Mouse (Mus musculus) lung, postnatal 0 days (tissue): ENCODE measurements around the gene Kmt2a. TPM values are rescaled to one million over a fixed set of nuclear protein-coding genes. Genes with fewer than 3 reads are reported as not detected.

ENCODE experiments used
- ATAC-seq: fragments of 200-750 bp; cut with Nextera tagmentation; 2 replicates; pipeline ENCODE4 v1.8.0; 2017; ENCODE audit warnings: moderate library complexity
- DNase-seq: peaks from one replicate; pipeline ENCODE4 v3.0.0-alpha.2; 2016; ENCODE audit warnings: low spot score
- H3K27ac ChIP-seq: fragments of 300-500 bp; sonication (generic); 2 replicates; pipeline ENCODE4 v1.5.1; 2014; ENCODE audit warnings: antibody characterized with exemption, mild to moderate bottlenecking, low read length, mixed read lengths
- H3K27me3 ChIP-seq: fragments of 300-500 bp; sonication (generic); replicated peaks from 2 replicates; pipeline ENCODE4 v1.6.1; 2014; ENCODE audit warnings: low read length, mixed read lengths; ENCODE audit not compliant: insufficient read depth
- H3K36me3 ChIP-seq: fragments of 300-500 bp; sonication (generic); 2 replicates; pipeline ENCODE4 v1.6.1; 2014; ENCODE audit warnings: low read length, mixed read lengths; ENCODE audit not compliant: insufficient read depth
- H3K4me1 ChIP-seq: fragments of 300-500 bp; sonication (generic); 2 replicates; pipeline ENCODE4 v1.6.1; 2014; ENCODE audit warnings: antibody characterized with exemption, low read depth, low read length, mixed read lengths; ENCODE audit not compliant: insufficient read depth
- H3K4me2 ChIP-seq: fragments of 300-500 bp; sonication (generic); replicated peaks from 2 replicates; pipeline ENCODE4 v1.6.1; 2014; ENCODE audit warnings: low read depth, mild to moderate bottlenecking, low read length, moderate library complexity, mixed read lengths
- H3K4me3 ChIP-seq: fragments of 300-500 bp; sonication (generic); 2 replicates; pipeline ENCODE4 v1.5.1; 2014; ENCODE audit warnings: low read depth, low read length
- H3K9ac ChIP-seq: fragments of 300-500 bp; sonication (generic); replicated peaks from 2 replicates; pipeline ENCODE4 v1.6.1; 2014; ENCODE audit warnings: low read depth, mild to moderate bottlenecking
- H3K9me3 ChIP-seq: fragments of 300-500 bp; sonication (generic); 2 replicates; pipeline ENCODE4 v1.6.1; 2016; ENCODE audit warnings: low read length, mixed read lengths
- CTCF ChIP-seq: IDR thresholded peaks from 2 replicates; pipeline ENCODE4 v1.5.1; 2016; ENCODE audit warnings: antibody characterized with exemption, mild to moderate bottlenecking
- EP300 ChIP-seq: IDR thresholded peaks from 2 replicates; pipeline ENCODE4 v1.6.1; 2016; ENCODE audit warnings: antibody characterized with exemption, mild to moderate bottlenecking, control low read depth
- WGBS: fragments of 180-500 bp; shearing (Covaris S2); extraction: QIAGEN DNeasy Blood & Tissue Kit; methylation state at CpG from one replicate; pipeline ENCODE4 v1.1.7; 2014; 5-methylcytosine and 5-hydroxymethylcytosine counted together
- polyA plus RNA-seq: library from polyadenylated mRNA; unstranded; fragments of >200 nt; fragmentation: Nextera tagmentation; extraction: Ambion mirVana; gene quantifications from 2 replicates; pipeline ENCODE4 v1.2.1, GENCODE M21; 2015

Gene Kmt2a
- polyA plus RNA-seq, 1 experiment from 2014 or later: 6.9 TPM

- TF ChIP-seq EP300 (no peak), CTCF (no peak)
- Histone ChIP-seq H3K4me3 (no peak overlapping the region), H3K9ac (no peak overlapping the region), H3K4me1 (no peaks in the 10 kb centered on the region), H3K27ac (no peak overlapping the region), H3K9me3 (no peaks in the 10 kb centered on the region), H3K36me3 (no peaks in the 10 kb centered on the region), H3K27me3 (no peaks in the 10 kb centered on the region), H3K4me2 (no peak overlapping the region)
- 63% methylated on average over 4 of the region's 4 CpGs for WGBS
- DNase-seq (no peak), ATAC-seq (no peak)
Observed at GRCm38 (mm10) chr9:44897024-44897423, 15.9 kb upstream of the Kmt2a start.

- Histone ChIP-seq H3K36me3 (no peaks in the 10 kb centered on the region), H3K4me1 (no peaks in the 10 kb centered on the region), H3K27ac (no peak overlapping the region), H3K9ac (no peak overlapping the region), H3K9me3 (no peaks in the 10 kb centered on the region), H3K4me2 (no peak overlapping the region), H3K27me3 (no peaks in the 10 kb centered on the region), H3K4me3 (no peak overlapping the region)
- DNase-seq (no peak), ATAC-seq (no peak)
- TF ChIP-seq CTCF (no peak), EP300 (no peak)
- WGBS: 50% methylated on average over 3 of the region's 3 CpGs
Observed at GRCm38 (mm10) chr9:44892664-44893063, 11.6 kb upstream of the Kmt2a start.

GRCm38 (mm10) chr9:44891210-44891609 lies 10.1 kb upstream of the Kmt2a start:
- Histone ChIP-seq H3K4me1 (no peaks in the 10 kb centered on the region), H3K9me3 (no peaks in the 10 kb centered on the region), H3K9ac (no peak overlapping the region), H3K27me3 (no peaks in the 10 kb centered on the region), H3K27ac (no peak overlapping the region), H3K4me3 (no peak overlapping the region), H3K36me3 (no peaks in the 10 kb centered on the region), H3K4me2 (no peak overlapping the region)
- ATAC-seq (no peak), DNase-seq (no peak)
- 83% methylated on average over 6 of the region's 6 CpGs for WGBS
- TF ChIP-seq EP300: no peak
- TF ChIP-seq CTCF: no peak

- TF ChIP-seq CTCF: no peak
- no peak for TF ChIP-seq EP300
- Histone ChIP-seq H3K4me1 (no peaks in the 10 kb centered on the region), H3K27ac (no peak overlapping the region), H3K9ac (no peak overlapping the region), H3K4me2 (no peak overlapping the region), H3K9me3 (no peaks in the 10 kb centered on the region), H3K36me3 (no peaks in the 10 kb centered on the region), H3K4me3 (no peak overlapping the region), H3K27me3 (no peaks in the 10 kb centered on the region)
- DNase-seq (no peak), ATAC-seq (no peak)
- WGBS: 17% methylated on average over 2 of the region's 2 CpGs
Observed at GRCm38 (mm10) chr9:44890122-44890521, 9.0 kb upstream of the Kmt2a start.

- no peaks in the 10 kb centered on the region for H3K9me3 ChIP-seq
- no peaks in the 10 kb centered on the region for H3K36me3 ChIP-seq
- no peak overlapping the region for H3K4me2 ChIP-seq
- no peak for DNase-seq
- TF ChIP-seq CTCF (no peak), EP300 (no peak)
- no peak overlapping the region for H3K4me3 ChIP-seq
- no peaks in the 10 kb centered on the region for H3K27me3 ChIP-seq
- H3K4me1 ChIP-seq: no peaks in the 10 kb centered on the region
- no peak for ATAC-seq
- H3K9ac ChIP-seq: no peak overlapping the region
- 82% methylated on average over 7 of the region's 7 CpGs for WGBS
- H3K27ac ChIP-seq: no peak overlapping the region
Observed at GRCm38 (mm10) chr9:44888114-44888624, 7.1 kb upstream of the Kmt2a start.

DNA sequence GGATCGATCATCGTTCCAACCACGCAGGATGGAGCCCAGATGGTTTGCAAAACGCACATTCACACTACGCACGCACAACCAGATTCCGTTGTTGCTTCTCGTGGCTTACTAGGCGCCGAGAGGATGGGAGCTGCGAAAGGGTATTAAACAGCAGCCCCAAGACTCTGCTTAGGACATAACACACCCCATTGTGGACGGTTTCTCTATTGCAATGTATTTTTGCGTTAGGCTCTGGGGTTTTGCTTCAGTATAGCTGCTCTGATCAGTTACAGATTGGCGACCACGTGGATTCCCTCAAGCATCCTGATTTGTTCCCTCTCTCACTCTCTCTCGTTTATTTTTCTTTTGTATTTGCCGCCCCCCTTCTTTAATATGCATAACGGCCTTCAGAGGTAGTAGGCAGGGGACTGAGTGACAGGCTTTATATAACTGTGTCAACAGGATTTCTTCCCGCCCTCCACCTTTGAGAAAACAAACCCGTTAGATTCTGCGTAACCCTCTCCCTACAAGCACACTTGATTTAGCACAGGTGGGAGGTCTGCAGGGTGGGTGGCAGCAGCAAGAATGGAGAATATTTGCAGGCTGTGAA lies 2.0 kb upstream of the Kmt2a start:
- no peak for TF ChIP-seq EP300
- TF ChIP-seq CTCF: peak; percentile 32
- Histone ChIP-seq H3K4me2 (peak overlapping the region; percentile 96), H3K27me3 (no peaks in the 10 kb centered on the region), H3K4me3 (peak overlapping the region; percentile 96; the same call in 1 of the 2 replicates), H3K4me1 (peaks cover 9% of the 10 kb centered on the region; the same call in 1 of the 2 replicates), H3K9me3 (no peaks in the 10 kb centered on the region), H3K36me3 (no peaks in the 10 kb centered on the region), H3K9ac (no peak overlapping the region), H3K27ac (no peak overlapping the region)
- DNase-seq: no peak
- ATAC-seq: no peak
- under 1% methylated on average over 21 of the region's 21 CpGs for WGBS
